Mouse (Mus musculus) heart, adult 8-10 months (tissue): ENCODE measurements at regions not wholly inside any gene's neighbourhood (a gene's known extent, or its start where the extent isn't known, plus 50 kb on each side); places are given as distances from the start of the nearest gene placed in this dataset.

Experiments
- DNase-seq: peaks from one replicate; pipeline ENCODE4 v3.0.0; 2022; ENCODE audit warnings: low spot score

- DNase-seq: peak; percentile 43
Observed at GRCm38 (mm10) chr2:80717979-80718378, 100.9 kb downstream of the Nup35 start.

DNA sequence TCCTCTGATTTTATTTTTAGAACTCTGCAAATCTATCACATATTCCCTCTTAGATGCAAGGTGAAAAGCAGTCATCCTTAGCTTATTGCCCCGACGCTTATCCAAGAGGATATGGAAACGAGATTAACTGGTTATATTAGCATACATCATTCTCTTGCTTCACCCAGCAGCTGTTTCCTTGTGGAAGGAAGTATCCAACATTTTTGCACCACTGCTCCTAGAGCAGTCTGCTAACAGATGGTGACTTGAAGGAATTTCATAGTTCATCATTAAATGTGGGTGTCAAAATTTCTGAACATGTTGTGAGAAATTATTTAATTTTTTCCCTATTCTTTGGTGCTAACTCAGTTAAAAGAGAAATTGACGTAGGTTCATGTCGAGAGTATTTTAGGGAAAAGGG, 107.0 kb downstream of the Nup35 start:
- DNase-seq: no peak

DNA sequence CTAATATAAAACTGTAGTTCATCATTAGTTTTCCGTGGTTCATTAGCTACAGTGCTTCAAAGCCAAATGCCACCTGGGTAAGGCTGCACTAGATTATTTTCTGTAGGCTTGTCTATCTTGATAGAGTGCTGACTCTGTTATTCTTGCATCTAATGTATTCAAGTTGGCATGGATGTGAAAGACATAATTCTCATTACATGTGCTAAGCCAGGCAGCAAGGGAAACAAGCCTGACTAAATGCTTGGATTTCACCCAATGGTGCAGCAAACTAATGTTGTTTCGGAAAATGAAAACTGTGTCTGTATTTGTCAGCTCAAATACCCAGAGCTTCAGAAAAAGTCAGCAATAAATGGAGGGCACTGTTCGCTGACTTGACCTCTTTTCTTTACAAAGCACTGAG, 114.3 kb downstream of the Nup35 start:
- DNase-seq: no peak

GRCm38 (mm10) chr2:80746737-80747136, 129.7 kb downstream of the Nup35 start:
- no peak for DNase-seq

DNA sequence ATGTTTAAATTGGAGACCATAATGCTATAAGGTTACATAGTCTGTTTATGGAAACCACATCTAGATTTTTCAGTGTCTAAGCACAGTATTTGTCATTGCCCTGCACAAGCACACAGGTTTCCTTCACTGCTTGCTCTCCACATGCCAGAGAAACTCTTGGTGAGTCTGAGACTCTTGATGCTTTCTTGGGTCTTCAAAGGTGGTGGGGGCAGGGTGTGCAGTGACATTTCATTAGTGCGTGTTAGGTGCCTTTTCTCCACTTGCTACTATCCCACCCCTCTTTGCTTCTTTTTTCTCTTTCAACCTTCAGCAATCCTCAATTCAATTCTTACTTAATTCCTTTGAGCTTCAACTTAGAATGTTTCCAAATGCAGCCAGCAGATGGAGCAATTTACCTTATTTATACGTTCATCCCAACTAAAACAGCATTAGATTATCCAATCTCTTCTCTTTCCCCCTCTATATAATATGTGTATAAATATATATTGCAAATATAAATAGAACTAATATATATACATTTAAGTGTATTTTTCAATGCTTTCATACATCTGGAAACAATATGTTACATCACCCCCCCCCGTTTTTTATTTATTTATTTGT, 145.1 kb downstream of the Nup35 start:
- DNase-seq: peak; percentile 12

DNA sequence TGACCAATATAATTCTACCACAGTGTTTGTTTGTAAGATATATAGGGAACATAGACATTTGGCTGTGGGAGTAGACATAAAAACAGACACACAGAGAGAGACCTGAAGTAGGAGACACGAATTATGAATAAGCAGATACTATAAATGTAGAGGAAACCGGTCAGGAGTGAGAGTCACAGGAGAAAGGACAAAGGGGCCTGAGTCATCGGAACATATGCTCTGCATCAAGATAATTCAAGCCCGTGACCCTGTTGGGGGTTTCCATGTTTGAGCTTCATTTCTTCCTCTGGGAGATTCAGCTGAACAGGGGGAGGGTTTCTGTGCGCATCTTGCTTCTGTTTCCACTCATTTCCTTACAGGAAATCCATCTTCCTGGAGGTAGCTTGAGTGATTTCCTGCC, 154.1 kb downstream of the Nup35 start:
- DNase-seq: peak; percentile 3

DNA sequence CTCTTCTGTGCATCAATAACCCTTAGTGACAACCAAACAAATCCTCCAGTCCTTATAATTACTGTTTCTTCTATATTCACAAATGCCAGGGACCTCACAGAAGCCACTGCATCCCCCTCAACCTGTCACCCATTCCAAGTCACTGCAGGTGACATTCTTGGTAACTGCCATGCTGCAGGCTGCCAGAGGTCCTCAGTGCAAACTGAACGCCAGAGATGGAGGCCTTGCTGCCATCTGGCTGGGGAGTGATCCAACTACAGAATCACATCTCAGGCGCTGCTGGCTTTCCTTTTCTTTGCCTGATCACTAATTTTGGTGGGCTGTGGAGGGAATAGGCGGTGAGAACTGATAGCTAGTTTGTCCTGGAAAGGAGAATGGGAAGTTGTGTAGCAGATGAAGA, 155.4 kb downstream of the Nup35 start:
- DNase-seq: no peak

DNA sequence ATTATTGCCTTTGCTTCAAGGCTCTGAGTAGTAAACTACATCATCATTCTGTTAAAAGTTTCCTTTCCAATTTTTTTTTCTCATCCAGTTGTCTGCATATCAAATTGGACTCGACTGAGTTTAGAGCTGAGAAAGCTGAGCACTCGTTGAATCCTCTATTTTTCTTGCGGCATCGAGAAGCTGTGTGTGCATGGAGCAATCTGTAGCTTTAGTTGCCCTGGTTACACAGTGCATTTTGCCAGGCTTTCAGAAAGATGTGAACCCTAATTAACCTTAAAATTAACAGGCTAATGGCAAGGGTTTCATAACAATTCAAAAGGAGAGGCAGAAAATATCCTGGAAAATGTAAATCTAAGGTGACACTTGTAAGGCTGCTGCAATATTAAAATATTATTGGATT, 169.3 kb downstream of the Nup35 start:
- no peak for DNase-seq

- DNase-seq: no peak
Observed at GRCm38 (mm10) chr2:80793345-80794147, 176.5 kb downstream of the Nup35 start.

DNA sequence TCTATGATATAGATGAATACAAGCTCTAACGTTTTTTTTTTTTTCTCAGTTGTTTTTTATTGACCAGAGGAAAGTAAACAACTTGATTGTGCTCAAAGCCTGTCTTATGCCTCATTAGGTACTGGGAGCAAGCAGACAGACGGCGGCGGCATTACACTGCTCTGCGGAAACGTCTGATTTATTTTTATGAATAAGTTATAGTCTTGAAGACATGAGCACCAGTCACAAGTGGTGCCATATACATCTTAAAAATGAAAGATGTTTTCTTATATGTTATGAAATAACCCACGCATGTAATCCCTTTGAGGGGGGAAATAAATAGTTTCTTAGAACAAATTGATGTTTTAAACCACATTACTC, 177.1 kb downstream of the Nup35 start:
- no peak for DNase-seq

DNA sequence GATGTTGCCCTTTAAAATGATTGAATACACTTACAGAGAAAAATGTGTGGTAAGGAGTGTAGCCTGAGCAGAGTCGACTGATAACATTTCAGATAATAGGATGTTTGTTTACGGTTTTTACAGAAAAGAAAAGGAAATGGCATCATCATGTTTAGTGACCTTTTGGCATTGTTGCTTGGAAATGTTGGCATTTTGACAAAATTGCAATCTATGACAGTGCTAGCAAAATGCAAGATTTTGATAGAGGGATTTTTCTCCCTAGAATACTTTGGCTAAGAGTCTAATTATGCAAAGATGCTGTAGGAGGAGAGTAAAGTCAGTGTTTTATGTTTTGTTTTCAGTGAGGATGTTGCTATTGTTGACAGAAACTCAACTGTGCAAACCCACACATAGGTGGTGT, 202.2 kb downstream of the Nup35 start:
- no peak for DNase-seq

GRCm38 (mm10) chr2:80851056-80851455, 234.0 kb downstream of the Nup35 start:
- DNase-seq: no peak

DNA sequence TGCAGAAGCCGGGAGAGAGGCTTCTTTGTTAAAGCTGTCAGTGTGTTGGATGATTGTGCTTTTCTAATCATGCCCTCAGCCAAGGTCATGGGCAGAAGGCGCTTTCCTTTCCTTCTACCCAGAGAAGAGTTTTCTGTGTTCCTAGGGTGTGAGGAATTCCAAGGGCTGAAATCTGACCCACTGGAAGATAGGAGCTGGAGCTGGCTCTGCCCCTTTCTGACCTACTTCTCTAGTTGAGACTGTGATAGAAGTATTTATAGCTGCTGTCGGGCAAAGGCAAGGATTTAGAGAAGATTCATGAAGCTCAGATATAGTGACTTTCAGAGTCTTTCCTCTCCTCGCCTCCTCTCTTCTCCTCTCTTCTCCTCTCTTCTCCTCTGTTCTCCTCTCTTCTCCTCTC, 238.2 kb downstream of the Nup35 start:
- DNase-seq: peak; percentile 6

GRCm38 (mm10) chr2:80870046-80870445, 253.0 kb downstream of the Nup35 start:
- no peak for DNase-seq

- no peak for DNase-seq
Observed at GRCm38 (mm10) chr2:80870458-80870857, 253.4 kb downstream of the Nup35 start.

DNA sequence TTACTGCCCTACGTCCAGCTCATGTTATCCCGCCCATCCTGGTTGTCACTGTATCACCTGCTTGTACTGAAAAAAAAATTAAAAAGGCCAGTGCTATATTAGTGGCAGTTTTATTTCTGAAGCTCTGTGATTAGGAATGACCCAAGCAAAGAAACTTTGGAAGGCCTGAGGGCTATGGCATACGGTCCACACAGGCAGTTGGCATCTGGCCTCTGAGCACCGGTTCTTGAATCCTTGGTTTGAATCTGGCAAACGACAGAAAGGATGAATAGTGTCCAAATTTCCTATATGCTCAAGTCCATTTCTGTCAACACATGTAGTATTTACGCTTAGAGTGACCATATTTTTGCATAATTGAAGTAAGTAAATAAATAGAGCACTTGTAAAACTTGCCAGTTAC, 254.3 kb downstream of the Nup35 start:
- no peak for DNase-seq

GRCm38 (mm10) chr2:80878437-80878836, 261.4 kb downstream of the Nup35 start:
- no peak for DNase-seq

DNA sequence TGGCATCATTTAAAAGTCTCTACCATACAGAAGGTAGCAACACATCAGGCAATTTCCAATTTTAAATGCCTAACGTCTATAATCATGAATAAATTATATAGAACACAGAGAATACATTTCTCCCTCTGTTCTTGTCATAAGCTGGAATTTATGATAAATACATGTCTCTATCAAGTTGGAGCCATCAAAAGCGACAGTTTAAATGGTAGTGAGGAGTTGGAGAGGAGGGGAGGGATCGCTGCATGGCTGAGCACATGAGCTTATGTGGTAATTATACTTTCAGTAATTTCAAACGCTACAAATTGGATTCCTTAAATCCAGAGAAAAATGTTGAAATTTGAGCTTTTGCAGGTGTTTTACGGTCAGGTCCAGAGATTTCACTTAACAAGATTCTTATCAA, 267.2 kb downstream of the Nup35 start:
- no peak for DNase-seq

- no peak for DNase-seq
Observed at GRCm38 (mm10) chr2:80902050-80902449, 285.0 kb downstream of the Nup35 start.

DNA sequence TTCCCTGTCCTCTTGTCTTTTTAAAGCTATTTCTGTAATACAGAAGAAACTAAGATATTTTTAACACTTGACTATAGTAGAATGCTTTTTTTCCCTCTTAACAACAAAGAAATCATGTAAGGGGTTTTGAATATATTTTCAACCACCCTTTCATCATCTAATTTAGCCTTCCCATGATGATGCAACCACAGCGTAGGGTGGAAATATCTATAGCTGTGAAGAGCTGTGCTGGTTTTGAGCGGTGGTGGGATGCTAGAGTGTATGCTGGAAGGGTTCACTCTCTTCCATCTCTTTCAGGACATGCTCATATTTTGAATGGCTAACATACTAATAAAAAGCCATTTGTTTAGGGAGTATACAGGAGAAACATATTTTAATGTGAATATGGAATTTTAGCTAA, 296.4 kb downstream of the Nup35 start:
- no peak for DNase-seq

GRCm38 (mm10) chr2:80945521-80945920, 328.5 kb downstream of the Nup35 start:
- no peak for DNase-seq

- DNase-seq: no peak
Observed at GRCm38 (mm10) chr2:80966766-80967165, 349.7 kb downstream of the Nup35 start.

GRCm38 (mm10) chr2:80967260-80967659, 350.2 kb downstream of the Nup35 start:
- no peak for DNase-seq

- peak; percentile 2 for DNase-seq
Observed at GRCm38 (mm10) chr2:80969354-80969753, 352.3 kb downstream of the Nup35 start.
